Mouse (Mus musculus) G1E (cell line): ENCODE data around the gene Tdrd9. TPM values are rescaled to one million over a fixed set of nuclear protein-coding genes. Genes with fewer than 3 reads are reported as not detected.

ENCODE experiments used
- ATAC-seq: 2 replicates; pipeline ENCODE4 v1.8.0; 2016; ENCODE audit warnings: mild to moderate bottlenecking; ENCODE audit not compliant: insufficient number of reproducible peaks, poor library complexity, low FRiP score, severe bottlenecking; ENCODE audit errors: extremely low read depth
- DNase-seq: peaks from one replicate; pipeline ENCODE4 v3.0.0; 2012; ENCODE audit warnings: low spot score
- H3K27me3 ChIP-seq: 2 replicates; pipeline ENCODE4 v1.6.1; 2012; ENCODE audit warnings: mild to moderate bottlenecking, low read length, inconsistent platforms; ENCODE audit not compliant: insufficient read depth
- H3K36me3 ChIP-seq: replicated peaks from 2 replicates; pipeline ENCODE3; 2012; ENCODE audit warnings: mild to moderate bottlenecking, inconsistent platforms
- H3K4me1 ChIP-seq: 2 replicates; pipeline ENCODE4 v1.6.1; 2012; ENCODE audit warnings: low read depth, low read length, inconsistent platforms, mixed read lengths; ENCODE audit not compliant: insufficient read depth
- H3K4me3 ChIP-seq: 2 replicates; pipeline ENCODE4 v1.5.1; 2012; ENCODE audit warnings: low read depth, mild to moderate bottlenecking, inconsistent platforms, low read length, moderate library complexity, mixed read lengths
- H3K9me3 ChIP-seq: replicated peaks from 2 replicates; pipeline ENCODE4 v1.6.1; 2012; ENCODE audit warnings: inconsistent platforms
- CTCF ChIP-seq: IDR thresholded peaks from 2 replicates; pipeline ENCODE4 v1.5.1; 2012; ENCODE audit warnings: low read depth, low read length, inconsistent platforms, mixed read lengths
- GATA1 ChIP-seq: IDR thresholded peaks from 2 replicates; pipeline ENCODE4 v1.6.1; 2012; ENCODE audit warnings: borderline replicate concordance, low read length, inconsistent platforms, mixed read lengths
- GATA2 ChIP-seq: IDR thresholded peaks from 2 replicates; pipeline ENCODE4 v1.6.1; 2012; ENCODE audit warnings: low read depth, low read length, inconsistent platforms, borderline replicate concordance
- POLR2AphosphoS5 ChIP-seq: IDR thresholded peaks from 2 replicates; pipeline ENCODE4 v1.6.1; 2012; ENCODE audit warnings: low read depth, low read length, inconsistent platforms; ENCODE audit not compliant: insufficient replicate concordance
- TAL1 ChIP-seq: conservative IDR thresholded peaks from 2 replicates; pipeline ENCODE4 v1.6.1; 2012; ENCODE audit warnings: low read depth, low read length, inconsistent platforms, mixed read lengths
- polyA plus RNA-seq: library from polyadenylated mRNA; stranded (reverse); fragments of >175 nt; gene quantifications from 2 replicates; pipeline ENCODE4 v1.2.3, GENCODE M21; 2012
- total RNA-seq, 2 experiments: library from RNA; stranded (forward) in 1 of 2; stranded (reverse) in 1 of 2; fragments of 200-1000 nt in 1 of 2; fragments of >200 nt in 1 of 2; fragmentation: Nextera tagmentation in 1 of 2; gene quantifications; 2 replicates each; pipeline ENCODE4 v1.2.3; 2014 to 2017

Gene Tdrd9
- total RNA-seq (2014; fragmentation: Nextera tagmentation) (not detected in 2 replicates), total RNA-seq (2017) (0.12 and 0.76 TPM in 2 replicates), polyA plus RNA-seq (not detected in 2 replicates)

DNA sequence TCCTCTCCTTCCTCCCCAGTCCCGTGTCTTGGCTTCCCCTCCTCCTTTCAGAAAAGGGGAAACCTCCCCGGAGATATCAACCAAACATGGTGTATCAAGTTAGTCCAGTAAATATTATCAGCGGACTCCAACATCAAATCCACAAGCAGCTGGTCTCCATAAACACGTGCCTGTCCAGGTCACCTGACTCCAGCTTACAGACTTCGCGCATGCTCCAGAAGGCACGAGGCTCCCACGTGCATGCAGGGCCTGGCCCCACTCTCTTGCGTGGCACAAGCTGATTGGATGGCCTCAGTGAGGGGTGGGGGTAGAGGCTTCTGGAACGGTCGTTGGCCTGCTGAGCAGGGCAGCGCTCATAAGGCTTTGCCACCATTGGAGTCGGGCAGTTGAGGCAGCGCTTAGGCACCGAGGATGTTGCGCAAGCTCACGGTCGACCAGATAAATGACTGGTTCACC lies at the start of gene Tdrd9:
Gene Tdrd9, plus strand, starts transcription at position 329 of the 456 bp plus-strand sequence.
- ATAC-seq: no peak
- TF ChIP-seq POLR2AphosphoS5 (no peak), GATA1 (no peak), GATA2 (no peak), TAL1 (no peak), CTCF (no peak)
- Histone ChIP-seq H3K27me3 (peaks cover 41% of the 10 kb centered on the region), H3K4me1 (peaks cover 19% of the 10 kb centered on the region), H3K36me3 (no peaks in the 10 kb centered on the region), H3K4me3 (no peak within 1 kb of the TSS), H3K9me3 (peaks cover 7% of the 10 kb centered on the region; the same call in 1 of the 2 replicates)
- DNase-seq: no peak

DNA sequence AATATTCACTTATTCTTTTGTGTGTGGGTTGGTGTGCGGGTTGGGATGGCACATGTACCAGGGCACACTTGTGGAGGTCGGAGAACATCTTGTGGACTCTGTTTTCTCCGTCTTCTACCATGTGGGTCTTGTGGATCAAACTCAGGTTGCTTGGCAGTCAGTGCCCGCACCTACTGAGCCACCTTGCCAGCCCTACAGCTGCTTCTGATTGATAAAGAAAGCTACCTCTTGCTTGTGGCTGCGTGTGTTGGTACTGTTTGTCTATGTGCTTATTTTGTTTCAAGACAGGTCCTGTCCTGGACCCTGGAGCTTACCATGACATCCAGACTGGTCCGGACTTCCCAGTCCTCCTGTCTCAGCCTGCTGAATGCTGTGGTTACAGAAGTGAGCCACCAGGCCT lies 48.2 kb upstream of the Tdrd9 start:
- Histone ChIP-seq H3K4me1 (peaks cover 24% of the 10 kb centered on the region), H3K4me3 (no peak overlapping the region), H3K9me3 (peaks cover 5% of the 10 kb centered on the region; the same call in 1 of the 2 replicates), H3K27me3 (peaks cover 62% of the 10 kb centered on the region), H3K36me3 (no peaks in the 10 kb centered on the region)
- DNase-seq (no peak), ATAC-seq (no peak)
- TF ChIP-seq TAL1 (no peak; the same call in 1 of the 2 replicates), GATA2 (no peak), CTCF (no peak), POLR2AphosphoS5 (no peak)

DNA sequence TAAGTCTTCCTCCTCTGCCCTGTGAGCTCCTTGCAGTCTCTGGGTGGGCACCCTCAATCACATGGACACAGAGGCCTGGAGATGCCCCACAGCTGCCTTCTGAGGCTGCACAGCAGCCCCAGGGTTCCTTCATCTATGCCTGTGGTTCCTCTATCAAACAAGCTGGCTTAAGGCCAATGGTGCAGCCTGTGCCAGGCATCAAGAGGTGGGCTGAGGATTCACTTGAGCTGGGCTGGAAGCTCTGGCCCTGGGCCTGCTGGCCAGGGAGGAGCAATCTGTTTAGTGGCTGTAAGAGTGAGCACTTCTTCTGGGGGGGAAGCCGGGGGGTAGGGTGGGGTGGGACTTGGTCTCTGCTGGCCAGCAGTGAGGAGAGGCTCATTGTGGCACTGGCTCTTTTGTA lies 44.0 kb upstream of the Tdrd9 start:
- Histone ChIP-seq H3K4me1 (peaks cover 31% of the 10 kb centered on the region), H3K36me3 (no peaks in the 10 kb centered on the region), H3K4me3 (no peak overlapping the region), H3K27me3 (peaks cover 58% of the 10 kb centered on the region), H3K9me3 (no peaks in the 10 kb centered on the region)
- DNase-seq (no peak), ATAC-seq (no peak)
- no peak for TF ChIP-seq POLR2AphosphoS5
- TF ChIP-seq GATA2: no peak
- TF ChIP-seq CTCF: no peak
- TF ChIP-seq TAL1: no peak
- no peak for TF ChIP-seq GATA1

DNA sequence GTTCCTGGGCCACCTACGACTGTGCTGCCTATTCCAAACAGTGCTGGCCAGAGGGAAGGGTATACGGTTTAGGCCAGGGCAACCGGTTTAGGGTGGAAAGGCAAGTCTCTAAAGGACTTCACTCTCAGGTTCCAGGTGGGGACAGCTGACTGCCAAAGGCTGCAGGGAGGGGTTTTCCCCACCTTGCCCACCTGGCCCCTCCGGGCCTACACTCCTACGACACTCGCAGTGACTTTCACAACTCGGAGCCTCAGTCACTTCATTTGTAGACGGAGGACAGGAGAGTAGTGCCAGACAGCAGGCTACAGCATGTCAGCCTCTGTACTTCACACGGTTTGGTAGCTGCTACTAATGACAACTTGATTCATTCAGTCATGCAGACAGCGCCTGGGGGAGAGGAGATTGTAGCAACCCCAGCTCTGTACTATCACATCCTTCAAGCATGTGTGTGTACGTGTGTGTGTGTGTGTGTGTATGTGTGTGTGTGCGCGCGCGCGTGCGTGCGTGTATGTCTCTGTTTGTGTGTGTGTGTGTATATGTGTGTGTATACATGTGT lies 42.9 kb upstream of the Tdrd9 start:
- DNase-seq: no peak
- no peaks in the 10 kb centered on the region for H3K36me3 ChIP-seq
- H3K4me1 ChIP-seq: peaks cover 37% of the 10 kb centered on the region
- H3K27me3 ChIP-seq: peaks cover 67% of the 10 kb centered on the region
- no peak for TF ChIP-seq CTCF
- no peak for TF ChIP-seq POLR2AphosphoS5
- TF ChIP-seq GATA2: no peak
- TF ChIP-seq TAL1: no peak
- no peak for TF ChIP-seq GATA1
- no peaks in the 10 kb centered on the region for H3K9me3 ChIP-seq
- no peak overlapping the region for H3K4me3 ChIP-seq
- no peak; the same call in 1 of the 2 replicates for ATAC-seq

DNA sequence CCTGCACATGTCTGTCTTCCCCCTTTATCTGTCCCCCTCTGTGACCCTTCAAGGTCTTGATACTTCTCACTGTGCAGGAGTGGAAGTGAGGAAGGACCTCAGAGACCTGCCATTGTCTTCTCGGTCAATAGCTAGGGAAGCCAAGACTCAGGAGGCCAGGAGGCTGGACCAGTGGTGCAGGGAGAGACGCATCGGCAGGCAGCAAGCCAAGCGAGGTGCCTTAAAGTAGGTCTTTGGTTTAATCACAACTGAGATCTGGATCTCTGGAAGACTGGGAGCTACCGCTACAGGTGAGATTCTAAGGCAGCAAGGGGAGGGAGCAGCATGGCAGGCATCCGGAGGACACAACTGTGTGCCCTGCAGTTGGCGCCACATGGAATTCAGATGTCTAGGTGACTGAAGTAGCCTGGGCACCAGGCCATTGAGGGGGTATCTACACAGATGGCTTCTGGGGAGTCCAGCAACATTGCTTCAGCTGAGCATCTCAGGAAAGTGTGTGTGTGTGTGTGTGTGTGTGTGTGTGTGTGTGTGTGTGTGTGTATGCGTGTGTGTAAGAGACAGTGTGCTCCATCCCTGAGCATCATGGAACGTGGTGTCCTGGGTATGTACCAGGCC lies 39.8 kb upstream of the Tdrd9 start:
- H3K36me3 ChIP-seq: no peaks in the 10 kb centered on the region
- TF ChIP-seq GATA1 (no peak), CTCF (no peak), POLR2AphosphoS5 (no peak), TAL1 (no peak), GATA2 (no peak)
- ATAC-seq (no peak), DNase-seq (no peak)
- peaks cover 44% of the 10 kb centered on the region for H3K4me1 ChIP-seq
- no peaks in the 10 kb centered on the region for H3K9me3 ChIP-seq
- H3K27me3 ChIP-seq: peaks cover 59% of the 10 kb centered on the region
- no peak overlapping the region for H3K4me3 ChIP-seq

DNA sequence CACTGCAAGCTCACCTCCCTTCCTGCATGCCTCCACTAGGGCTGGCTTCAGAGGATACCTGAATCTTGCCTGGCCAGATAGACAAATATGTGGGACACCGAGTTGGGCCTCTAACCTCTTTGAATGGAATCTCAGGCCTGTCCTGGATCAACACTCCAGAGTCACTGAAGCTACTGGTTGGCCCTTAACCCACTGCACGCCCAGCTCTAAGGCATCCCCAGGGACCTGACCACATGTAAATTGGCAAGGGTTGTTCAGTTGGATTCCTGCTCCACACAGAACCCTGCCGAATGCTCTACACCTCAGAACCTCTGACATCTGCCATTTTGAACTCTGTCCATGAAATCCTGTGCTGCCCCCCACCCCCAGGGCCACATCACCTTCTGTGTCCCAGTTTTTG lies 38.8 kb upstream of the Tdrd9 start:
- TF ChIP-seq GATA2 (no peak), GATA1 (no peak), TAL1 (no peak), CTCF (no peak), POLR2AphosphoS5 (no peak)
- DNase-seq: no peak
- Histone ChIP-seq H3K4me3 (no peak overlapping the region), H3K27me3 (peaks cover 50% of the 10 kb centered on the region), H3K4me1 (peaks cover 51% of the 10 kb centered on the region), H3K9me3 (no peaks in the 10 kb centered on the region), H3K36me3 (no peaks in the 10 kb centered on the region)
- ATAC-seq: no peak
